Mouse (Mus musculus) liver, embryonic 14.5 days (tissue): Measurements from ENCODE around the gene Slc25a29.

ENCODE experiments used
- CTCF ChIP-seq: IDR thresholded peaks from 2 replicates; pipeline ENCODE4 v1.5.1; 2016; ENCODE audit warnings: antibody characterized with exemption, low read depth, control low read depth
- EP300 ChIP-seq: IDR thresholded peaks from 2 replicates; pipeline ENCODE4 v1.6.1; 2016; ENCODE audit warnings: antibody characterized with exemption, low read depth

GRCm38 (mm10) chr12:108812463-108812862 is 23.2 kb downstream of the Slc25a29 start:
- TF ChIP-seq CTCF (no peak), EP300 (no peak)
